Mouse (Mus musculus) CD4-positive, CD25-positive, alpha-beta regulatory T cell, adult 2 months (primary cell): ENCODE data around the gene Pdha2.

ENCODE experiments used
- DNase-seq: peaks from one replicate; pipeline ENCODE4 v3.0.0-alpha.2; 2012; ENCODE audit warnings: low read depth, low spot score

Gene Pdha2

DNA sequence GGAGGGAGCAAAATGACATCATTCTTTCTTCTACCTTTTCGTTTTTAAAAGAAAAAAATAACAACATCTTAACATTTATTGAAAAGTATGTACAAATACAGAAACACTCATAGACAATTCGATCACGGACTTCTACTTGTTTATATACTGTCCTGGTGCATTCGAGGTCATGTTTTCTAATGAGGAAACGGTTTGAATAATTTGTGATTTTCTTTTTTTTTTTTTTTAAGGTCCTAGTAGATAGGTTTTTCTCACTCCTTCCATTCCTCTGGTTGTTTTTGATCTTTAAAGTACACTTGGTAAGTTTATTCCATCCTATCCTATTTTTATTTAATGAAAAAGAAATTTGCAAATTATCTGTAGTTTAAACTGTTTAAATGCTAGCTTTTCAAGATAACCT, at the start of gene Pdha2:
TSS of gene Pdha2 (minus strand) at position 101 of the 400 bp plus-strand sequence.
- DNase-seq, result no peak

DNA sequence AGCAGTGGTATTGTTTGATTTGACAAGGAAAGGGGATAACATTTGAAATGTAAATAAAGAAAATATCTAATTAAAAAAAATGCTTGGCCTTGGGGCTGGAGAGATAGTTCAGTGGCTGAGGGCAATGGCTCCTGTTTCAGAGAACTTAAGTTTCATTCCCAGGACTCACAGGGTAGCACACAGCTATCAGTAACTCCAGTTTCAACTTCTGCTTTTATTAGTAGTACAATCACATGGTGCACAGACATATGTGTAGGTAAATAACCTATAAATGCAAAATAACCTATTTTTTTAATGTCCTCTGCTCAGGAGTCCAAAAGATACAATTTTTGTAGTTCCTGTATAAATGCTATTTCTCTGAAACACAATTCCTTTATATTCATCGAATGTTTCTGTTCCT, 48.4 kb upstream of the Pdha2 start:
- DNase-seq, result no peak

DNA sequence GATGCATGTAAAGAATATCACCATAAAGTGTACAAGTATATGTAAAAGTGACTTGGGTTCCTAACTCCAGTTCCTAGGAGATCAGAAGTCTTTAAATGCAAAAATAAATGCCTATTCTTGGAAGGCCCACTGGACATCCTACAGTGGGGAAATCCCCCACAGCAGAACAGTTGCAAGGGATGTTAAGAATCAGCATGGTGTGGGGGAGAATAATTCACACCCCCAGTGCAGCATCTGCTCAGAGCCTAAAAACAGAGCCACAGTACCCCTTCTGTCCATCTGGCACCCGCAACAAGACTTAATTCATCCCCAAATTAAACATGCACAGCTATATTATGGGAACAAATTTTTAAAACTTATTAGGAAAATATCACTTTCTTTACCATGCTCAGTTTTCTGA, 39.3 kb upstream of the Pdha2 start:
- no peak for DNase-seq

DNA sequence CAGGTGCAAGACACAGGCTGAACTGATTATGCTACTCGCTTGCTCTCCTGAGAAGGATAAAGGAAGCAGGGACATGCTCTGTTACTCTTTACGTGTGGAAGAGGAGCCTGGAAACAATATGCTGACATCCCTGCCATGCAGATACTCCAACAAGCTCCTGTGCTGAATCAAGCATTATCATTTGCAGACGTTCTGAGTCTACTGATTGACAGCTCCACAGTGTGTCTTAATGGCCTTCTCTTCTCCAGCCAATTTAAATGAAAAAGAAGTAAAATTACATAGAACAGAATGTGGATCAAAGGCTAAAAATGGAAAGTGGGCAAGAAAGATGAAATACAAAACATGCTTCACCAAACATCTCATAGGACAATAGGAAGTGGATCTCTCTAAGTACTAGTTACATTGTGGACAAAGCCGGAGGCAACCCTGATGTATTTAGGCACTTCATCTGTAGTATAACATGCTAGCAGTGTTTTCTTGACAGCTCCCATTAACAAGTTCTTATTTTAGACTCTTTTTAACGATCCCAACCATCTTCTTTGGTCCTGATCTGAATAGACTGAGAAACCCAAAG, 32.7 kb upstream of the Pdha2 start:
- DNase-seq, result no peak

DNA sequence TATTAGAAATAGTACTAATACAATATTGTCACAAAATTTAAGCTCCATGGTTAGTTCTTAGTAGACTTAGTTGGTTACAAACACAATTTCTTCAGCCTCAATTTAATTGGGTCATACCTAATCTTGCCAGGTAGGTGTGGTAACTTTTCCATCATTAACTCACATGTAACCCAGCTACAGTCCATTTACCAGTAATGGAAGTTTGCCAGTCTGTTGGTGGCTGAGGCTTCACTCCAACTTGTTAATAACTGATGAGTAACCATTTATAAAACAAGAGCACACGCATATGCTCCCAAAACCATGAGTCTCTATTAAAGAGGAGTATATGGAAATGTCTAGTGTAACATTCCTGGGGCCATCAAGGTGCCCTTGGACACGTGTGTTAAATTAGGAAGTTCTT, 25.9 kb upstream of the Pdha2 start:
- no peak for DNase-seq

DNA sequence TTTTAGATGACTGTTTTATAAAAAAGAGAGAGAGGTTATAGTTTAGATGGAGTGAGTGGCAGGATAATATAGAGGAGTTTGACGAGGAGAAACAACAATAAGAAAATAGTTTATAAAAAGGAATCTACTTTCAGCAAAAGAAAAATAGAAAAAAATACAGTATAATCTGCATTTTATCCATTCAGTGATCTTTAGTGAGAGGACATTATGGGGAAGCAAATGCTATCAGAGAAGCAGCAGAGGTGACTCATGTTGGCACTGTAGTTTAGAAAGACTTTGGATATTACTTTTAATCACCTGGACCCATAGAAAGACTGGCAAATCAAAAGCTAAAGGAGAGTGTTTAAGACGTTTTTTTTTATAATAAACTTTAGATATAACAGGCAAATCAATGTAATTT, 17.0 kb upstream of the Pdha2 start:
- DNase-seq, result no peak

DNA sequence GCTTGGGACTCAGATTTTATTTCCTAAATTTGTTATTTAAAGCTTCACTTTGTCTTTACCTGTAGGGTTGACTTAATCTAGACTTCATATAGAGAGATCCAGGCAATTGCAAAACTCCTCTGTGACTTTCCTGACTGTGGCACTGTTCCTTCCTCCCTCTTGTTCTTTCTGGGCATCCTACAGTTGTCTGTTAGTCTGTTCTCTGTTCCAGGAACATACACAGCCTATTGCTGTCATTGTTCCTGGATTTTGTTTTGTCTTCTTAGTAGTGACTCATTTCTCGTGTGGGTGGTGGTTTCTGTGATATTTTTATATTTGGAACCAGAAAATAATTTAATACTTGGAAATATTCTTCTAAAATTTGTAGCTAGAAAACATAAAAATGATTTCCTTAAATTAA, 10.2 kb upstream of the Pdha2 start:
- no peak for DNase-seq

DNA sequence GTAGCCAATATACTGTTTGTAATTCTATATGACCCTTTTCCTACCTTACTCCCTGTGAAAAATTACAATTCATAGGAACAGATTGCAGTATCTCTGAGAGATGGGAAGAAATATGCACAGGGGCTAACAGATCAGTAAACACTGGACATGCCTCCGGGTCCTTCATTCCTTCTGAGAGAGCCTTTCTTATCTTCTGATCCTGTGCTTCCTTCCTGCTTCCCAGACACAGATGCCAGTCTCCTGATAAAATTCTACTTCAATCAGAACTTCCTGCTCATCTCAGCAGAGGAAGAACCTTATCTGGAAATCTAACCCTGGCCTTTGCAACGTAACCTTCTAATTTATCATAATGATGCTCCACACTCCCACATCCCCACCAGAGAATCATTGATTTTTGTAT, 6.4 kb upstream of the Pdha2 start:
- DNase-seq, result no peak

DNA sequence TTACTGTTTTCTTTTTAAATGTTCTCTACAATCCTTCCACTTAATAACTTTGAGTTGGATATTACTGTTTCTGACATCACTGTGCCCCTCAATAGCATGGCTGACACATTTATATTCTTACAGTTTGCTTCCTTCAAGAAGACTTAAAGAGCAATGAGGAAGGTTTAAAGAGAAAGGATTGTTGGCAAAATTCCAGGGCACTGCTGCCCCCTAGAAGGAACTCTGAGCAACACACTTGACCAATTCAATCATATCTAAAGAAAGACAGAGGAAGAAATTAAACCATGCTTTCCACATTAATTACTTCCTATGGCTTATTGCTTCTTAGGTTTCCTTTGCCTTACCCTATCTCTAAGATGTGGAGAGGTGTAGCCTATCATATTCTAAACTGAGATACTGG, 4.8 kb upstream of the Pdha2 start:
- DNase-seq, result no peak

DNA sequence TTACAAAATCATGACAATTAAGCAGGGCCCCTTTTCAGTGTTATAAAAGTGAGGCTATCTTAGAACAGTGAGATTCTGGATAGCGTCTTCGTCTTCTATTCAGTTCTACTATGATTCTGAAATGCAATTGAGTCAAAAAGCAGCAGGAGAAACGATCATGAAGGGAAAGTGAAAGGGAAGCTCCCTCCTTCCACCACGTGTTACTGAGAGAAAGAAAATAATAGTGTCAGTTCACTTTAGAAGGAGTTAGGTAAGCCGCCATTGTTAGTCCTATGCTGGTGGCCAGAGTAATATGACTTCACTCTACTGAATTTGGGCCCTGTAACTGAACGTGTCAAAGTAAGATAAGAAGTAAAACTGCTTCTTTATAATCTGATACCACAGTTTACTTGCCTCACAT, 4.1 kb upstream of the Pdha2 start:
- no peak for DNase-seq

DNA sequence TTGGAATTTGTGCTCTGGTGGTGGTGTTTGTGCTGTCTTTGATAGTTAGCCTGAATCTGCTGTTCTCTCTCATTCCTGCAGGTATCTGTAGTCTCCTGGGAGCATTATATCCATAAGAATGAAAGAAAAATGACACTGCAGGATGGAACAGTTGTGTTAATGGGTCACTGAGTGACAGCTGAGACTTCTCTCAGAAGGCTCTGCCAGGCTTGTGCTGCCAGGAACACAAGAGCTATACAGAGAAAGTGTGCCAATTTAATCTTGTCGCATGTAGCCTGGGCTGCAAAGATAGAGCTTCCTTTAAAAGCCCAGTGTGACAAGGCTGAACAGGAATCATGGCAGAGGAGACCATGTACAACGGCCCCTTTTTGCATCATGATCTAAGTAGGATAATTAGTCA, 2.6 kb upstream of the Pdha2 start:
- no peak for DNase-seq

DNA sequence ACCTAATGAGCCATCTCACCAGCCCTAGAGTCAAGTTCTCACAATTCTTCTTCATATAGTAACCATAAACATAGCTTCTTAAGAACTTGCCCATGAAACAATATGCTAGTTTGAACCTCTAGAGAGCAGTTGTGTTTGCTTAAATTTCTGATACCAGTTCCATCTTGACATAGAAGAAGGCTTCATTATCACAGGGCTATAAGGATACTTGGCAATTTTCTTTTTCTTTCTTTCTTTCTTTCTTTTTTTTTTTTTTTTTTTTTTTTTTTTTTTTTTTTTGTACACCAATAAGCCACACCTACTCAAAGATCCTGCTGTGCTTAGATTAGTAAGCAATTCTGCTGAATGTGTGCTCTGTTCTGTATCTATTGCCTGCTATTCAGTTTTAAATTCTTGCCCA, 2.0 kb upstream of the Pdha2 start:
- DNase-seq, result no peak

DNA sequence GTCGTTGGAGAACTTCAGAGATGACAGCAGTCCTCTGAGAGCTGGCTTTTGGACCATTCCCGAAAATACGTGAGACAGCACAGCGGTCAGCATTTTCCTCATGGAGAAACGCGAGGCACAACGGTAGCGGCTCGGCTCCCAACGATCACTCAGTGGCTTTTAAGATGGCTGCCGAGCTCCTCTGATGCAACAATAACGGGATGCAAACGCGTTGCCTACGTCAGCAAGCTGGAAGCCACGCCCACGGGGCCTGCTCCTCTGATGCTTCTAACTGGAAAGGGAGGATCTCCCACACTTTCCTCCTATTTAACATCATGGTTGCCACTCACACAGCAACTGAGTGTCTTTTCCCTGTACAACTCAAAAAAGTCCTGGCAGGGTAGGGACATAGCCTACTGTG, 511 bp downstream of the Pdha2 start:
- DNase-seq, result no peak

DNA sequence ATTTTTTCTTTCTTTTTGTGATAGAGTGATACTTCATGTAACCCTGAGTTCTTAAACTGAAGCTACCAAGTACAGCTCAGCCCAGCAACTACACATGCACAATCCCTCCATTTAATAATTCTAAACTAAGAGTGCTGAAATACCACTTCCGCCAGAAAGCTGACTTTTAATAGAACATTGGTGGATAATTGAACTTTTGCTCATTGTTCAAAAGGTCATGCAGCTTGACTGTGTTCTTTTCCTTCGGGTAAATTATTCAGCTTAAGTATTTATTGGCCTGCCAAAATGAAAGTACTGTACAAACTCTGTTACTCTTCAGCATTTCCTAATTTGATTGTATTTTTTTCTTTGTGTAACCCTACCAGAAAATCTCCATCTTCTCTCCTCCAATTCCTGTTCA, 10.4 kb downstream of the Pdha2 start:
- DNase-seq, result no peak

DNA sequence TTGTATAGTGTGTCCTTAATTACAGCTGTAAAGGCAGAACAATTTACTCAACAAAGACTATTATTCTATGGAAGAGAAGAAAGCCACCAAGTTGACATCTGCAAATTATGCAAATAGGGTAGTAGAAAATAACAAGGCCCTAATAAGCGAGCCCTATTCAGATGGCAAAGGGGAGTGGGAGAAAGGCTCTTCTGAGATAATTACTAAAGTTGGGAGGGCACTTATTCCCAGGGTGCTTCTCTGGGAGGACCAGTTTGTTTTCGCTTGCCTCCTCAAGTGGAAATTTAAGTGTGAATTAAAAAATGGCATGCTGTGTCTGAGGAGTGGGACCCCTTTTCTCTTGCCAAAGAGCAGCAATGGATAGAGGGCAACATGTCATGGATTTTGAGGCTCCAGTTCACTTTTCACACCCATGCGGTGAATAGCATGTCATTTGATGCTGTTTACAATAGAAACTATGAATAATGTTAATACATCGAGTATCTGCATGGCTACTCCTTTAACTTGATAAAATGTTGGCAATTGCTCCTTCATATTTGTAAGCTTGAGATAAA, 14.8 kb downstream of the Pdha2 start:
- no peak for DNase-seq

DNA sequence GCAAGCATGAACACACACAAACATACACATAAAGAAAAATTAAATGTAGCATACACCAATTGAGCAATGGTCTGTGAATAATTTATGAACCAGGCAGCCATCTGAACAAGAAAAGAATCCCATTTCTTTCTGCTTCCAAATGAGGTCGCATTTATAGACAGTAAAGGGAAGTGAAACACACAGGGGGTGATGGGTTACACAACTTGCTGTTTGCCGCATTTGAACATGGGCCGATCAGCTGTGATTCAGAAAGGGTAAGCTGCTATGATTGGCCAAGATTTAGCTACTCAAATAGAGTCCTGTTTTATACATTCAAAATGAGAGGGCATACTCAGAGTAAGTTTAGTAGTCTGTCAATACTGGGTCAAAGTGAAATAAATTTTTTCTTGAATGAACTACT, 20.5 kb downstream of the Pdha2 start:
- no peak for DNase-seq

DNA sequence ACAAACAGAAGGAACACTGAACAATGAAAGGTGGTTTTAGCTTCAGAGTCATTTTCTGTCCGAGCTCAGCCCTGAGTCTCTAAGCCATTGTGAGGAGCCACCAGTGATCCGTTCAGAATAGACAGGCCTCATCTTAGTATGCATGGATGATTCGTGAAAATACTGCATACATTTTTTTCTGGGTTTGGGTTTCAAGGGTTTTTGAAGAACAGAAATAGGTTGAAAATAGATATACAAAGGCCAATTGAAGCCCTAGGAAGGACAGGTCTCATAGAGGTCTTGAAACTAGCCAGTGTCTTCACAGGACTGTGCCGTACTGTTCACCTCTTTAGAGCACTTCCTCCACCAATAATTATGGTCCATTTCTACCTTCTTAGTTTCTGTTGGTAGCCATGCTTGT, 21.7 kb downstream of the Pdha2 start:
- no peak for DNase-seq

DNA sequence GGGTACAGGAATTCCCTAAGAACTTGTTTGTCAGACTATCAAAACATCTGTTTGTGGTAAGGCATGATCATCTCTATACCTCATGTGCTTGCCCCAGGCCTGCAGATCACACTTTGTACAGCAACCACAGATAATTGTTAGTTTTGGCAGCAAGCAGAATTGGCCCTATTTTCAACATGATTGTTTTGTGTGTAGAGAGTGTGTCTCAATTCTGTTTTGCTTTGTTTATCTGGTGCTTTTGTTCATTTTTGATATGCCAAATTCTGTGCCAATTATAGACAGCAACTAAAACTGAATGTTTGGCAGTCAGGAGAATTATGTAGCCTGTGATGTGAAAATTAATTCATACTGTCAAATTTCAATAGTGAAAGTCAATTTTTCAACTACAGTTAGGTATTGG, 51.2 kb downstream of the Pdha2 start:
- DNase-seq, result no peak
